Mouse (Mus musculus) erythroid progenitor cell, adult 5-6 weeks (primary cell): ENCODE results near the gene C1qtnf5. TPM values are rescaled to one million over a fixed set of nuclear protein-coding genes. Genes with fewer than 3 reads are reported as not detected.
"Not testable (repeated sequence)": the region's sequence is repeated elsewhere in the genome, so short reads cannot be mapped to it uniquely, and the experiment has no call there.

ENCODE experiments used
- ATAC-seq: replicated peaks from 2 replicates; pipeline ENCODE4 v1.8.0; 2016; ENCODE audit warnings: moderate number of reproducible peaks, mild to moderate bottlenecking, moderate TSS enrichment, inconsistent platforms; ENCODE audit not compliant: poor library complexity, low FRiP score, severe bottlenecking
- total RNA-seq, 2 experiments: library from RNA; stranded (forward) in 1 of 2; stranded (reverse) in 1 of 2; fragments of 150-400 nt in 1 of 2; fragments of 186-747, 209-891 nt in 1 of 2; gene quantifications; 2 replicates each; pipeline versions ENCODE4 v1.2.3 to v1.2.4; 2015 to 2017; ENCODE audit warnings: low replicate concordance in 2 of 2

The C1qtnf5 gene
- total RNA-seq, 2 experiments from 2014 or later, result not detected

GRCm38 (mm10) chr9:44095781-44096180 is 11.3 kb upstream of the C1qtnf5 start:
- no peak for ATAC-seq

GRCm38 (mm10) chr9:44096536-44096935 is 10.5 kb upstream of the C1qtnf5 start:
- ATAC-seq, result no peak

- no peak for ATAC-seq
These were observed 5.6 kb upstream of the C1qtnf5 start, which contains the start of gene Mfrp for GRCm38 (mm10) chr9:44101490-44101889. TSS of gene Mfrp (plus strand) at chr9:44101729.

- ATAC-seq, result no peak
These were observed 2.2 kb upstream of the C1qtnf5 start for GRCm38 (mm10) chr9:44104881-44105280.

GRCm38 (mm10) chr9:44105781-44106180 is 1.3 kb upstream of the C1qtnf5 start:
- ATAC-seq, result no peak

- ATAC-seq, result no peak
These were observed 863 bp upstream of the C1qtnf5 start for GRCm38 (mm10) chr9:44106182-44106581.

GRCm38 (mm10) chr9:44106596-44106995 is 449 bp upstream of the C1qtnf5 start:
- ATAC-seq, result no peak

GRCm38 (mm10) chr9:44107557-44108179 is 623 bp downstream of the C1qtnf5 start:
- ATAC-seq, result no peak

- no peak for ATAC-seq
These were observed 1.4 kb downstream of the C1qtnf5 start for GRCm38 (mm10) chr9:44108269-44109055.

- ATAC-seq, result no peak
These were observed 2.5 kb downstream of the C1qtnf5 start for GRCm38 (mm10) chr9:44109360-44110095.

GRCm38 (mm10) chr9:44111909-44112308 is 4.9 kb downstream of the C1qtnf5 start:
- not testable (repeated sequence) for ATAC-seq

- ATAC-seq, result peak; percentile 91
These were observed 6.2 kb downstream of the C1qtnf5 start, which contains the start of the genes Gm49380 and Rnf26 for GRCm38 (mm10) chr9:44113105-44113789. TSS of gene Gm49380 (minus strand) at chr9:44113500. TSS of gene Rnf26 (minus strand) at chr9:44113517.

GRCm38 (mm10) chr9:44114453-44114852 is 7.4 kb downstream of the C1qtnf5 start:
- no peak for ATAC-seq

GRCm38 (mm10) chr9:44115599-44115998 is 8.6 kb downstream of the C1qtnf5 start:
- no peak for ATAC-seq

- ATAC-seq, result no peak
These were observed 9.1 kb downstream of the C1qtnf5 start for GRCm38 (mm10) chr9:44116182-44116581.

GRCm38 (mm10) chr9:44119011-44119410 is 12.0 kb downstream of the C1qtnf5 start:
- ATAC-seq, result peak; percentile 76

- ATAC-seq, result no peak
These were observed 13.0 kb downstream of the C1qtnf5 start for GRCm38 (mm10) chr9:44119948-44120465.

GRCm38 (mm10) chr9:44124317-44124716 is 17.3 kb downstream of the C1qtnf5 start:
- ATAC-seq, result peak; percentile 59; the same call in 1 of the 2 replicates

GRCm38 (mm10) chr9:44125026-44125425 is 18.0 kb downstream of the C1qtnf5 start:
- no peak for ATAC-seq
